Mouse (Mus musculus) kidney, postnatal 0 days (tissue): ENCODE results near the gene Arhgap4. TPM values are rescaled to one million over a fixed set of nuclear protein-coding genes. Genes with fewer than 3 reads are reported as not detected.

Experiments
- ATAC-seq: fragments of 200-750 bp; cut with Nextera tagmentation; replicated peaks from 2 replicates; pipeline ENCODE4 v1.8.0; 2017; ENCODE audit warnings: low read depth, moderate number of reproducible peaks, moderate TSS enrichment, moderate library complexity; ENCODE audit not compliant: low FRiP score
- DNase-seq: peaks from one replicate; pipeline ENCODE4 v3.0.0-alpha.2; 2016; ENCODE audit warnings: low spot score
- H3K27ac ChIP-seq: fragments of 300-500 bp; sonication (generic); 2 replicates; pipeline ENCODE4 v1.5.1; 2014; ENCODE audit warnings: mild to moderate bottlenecking
- H3K27me3 ChIP-seq: fragments of 300-500 bp; sonication (generic); 2 replicates; pipeline ENCODE4 v1.6.1; 2014; ENCODE audit warnings: low read length, mixed read lengths; ENCODE audit not compliant: insufficient read depth
- H3K36me3 ChIP-seq: fragments of 300-500 bp; sonication (generic); 2 replicates; pipeline ENCODE4 v1.6.1; 2014; ENCODE audit warnings: low read length, mixed read lengths; ENCODE audit not compliant: insufficient read depth
- H3K4me1 ChIP-seq: fragments of 300-500 bp; sonication (generic); replicated peaks from 2 replicates; pipeline ENCODE4 v1.6.1; 2014; ENCODE audit warnings: antibody characterized with exemption, low read length, mixed read lengths; ENCODE audit not compliant: insufficient read depth
- H3K4me2 ChIP-seq: fragments of 300-500 bp; sonication (generic); 2 replicates; pipeline ENCODE4 v1.6.1; 2014; ENCODE audit warnings: mild to moderate bottlenecking, low read length, moderate library complexity, mixed read lengths
- H3K4me3 ChIP-seq: fragments of 300-500 bp; sonication (generic); replicated peaks from 2 replicates; pipeline ENCODE4 v1.5.1; 2014; ENCODE audit warnings: low read depth, low read length
- H3K9ac ChIP-seq: fragments of 300-500 bp; sonication (generic); 2 replicates; pipeline ENCODE4 v1.6.1; 2014; ENCODE audit warnings: low read depth, low read length
- H3K9me3 ChIP-seq: fragments of 300-500 bp; sonication (generic); replicated peaks from 2 replicates; pipeline ENCODE4 v1.6.1; 2016; ENCODE audit warnings: low read length, inconsistent platforms, mixed read lengths
- CTCF ChIP-seq: IDR thresholded peaks from 2 replicates; pipeline ENCODE4 v1.5.1; 2016; ENCODE audit warnings: antibody characterized with exemption, low read depth, mild to moderate bottlenecking, moderate library complexity
- WGBS: fragments of 180-500 bp; shearing (Covaris S2); extraction: QIAGEN DNeasy Blood & Tissue Kit; methylation state at CpG from one replicate; pipeline ENCODE4 v1.1.7; 2014; 5-methylcytosine and 5-hydroxymethylcytosine counted together
- polyA plus RNA-seq: library from polyadenylated mRNA; unstranded; fragments of >200 nt; fragmentation: Nextera tagmentation; extraction: Ambion mirVana; gene quantifications from 2 replicates; pipeline ENCODE4 v1.2.1, GENCODE M21; 2015

Arhgap4 gene
- polyA plus RNA-seq, 1 experiment from 2014 or later, result 2.8 TPM

DNA sequence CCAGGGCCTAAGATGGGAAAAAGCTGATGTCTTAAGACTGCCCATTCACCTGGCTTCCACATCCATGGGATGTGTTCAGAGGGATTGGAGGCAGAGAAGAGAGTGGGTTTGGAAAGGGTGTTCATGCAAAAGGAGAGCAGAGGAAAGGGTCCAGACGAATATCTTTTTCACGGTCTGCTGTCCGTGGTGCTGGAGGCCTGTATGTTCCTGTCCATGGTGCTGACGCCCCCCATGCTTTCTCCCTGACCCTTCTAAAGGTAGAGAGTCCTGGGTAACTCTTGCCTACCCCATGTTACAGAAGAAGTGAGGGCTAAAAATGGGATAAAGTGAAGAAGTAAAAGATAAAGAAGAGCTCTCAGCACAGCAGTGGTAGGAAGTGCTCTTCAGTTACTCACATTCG, 52.3 kb downstream of the Arhgap4 start:
- no peak overlapping the region for H3K9ac ChIP-seq
- H3K9me3 ChIP-seq, result no peaks in the 10 kb centered on the region
- WGBS, result 14% methylated on average over 5 of the region's 5 CpGs
- H3K27ac ChIP-seq, result no peak overlapping the region
- no peak for TF ChIP-seq CTCF
- ATAC-seq (no peak), DNase-seq (peak; percentile 45)
- H3K4me1 ChIP-seq, result no peaks in the 10 kb centered on the region
- no peak overlapping the region for H3K4me3 ChIP-seq
- H3K27me3 ChIP-seq, result no peaks in the 10 kb centered on the region
- H3K4me2 ChIP-seq, result no peak overlapping the region
- no peaks in the 10 kb centered on the region for H3K36me3 ChIP-seq

DNA sequence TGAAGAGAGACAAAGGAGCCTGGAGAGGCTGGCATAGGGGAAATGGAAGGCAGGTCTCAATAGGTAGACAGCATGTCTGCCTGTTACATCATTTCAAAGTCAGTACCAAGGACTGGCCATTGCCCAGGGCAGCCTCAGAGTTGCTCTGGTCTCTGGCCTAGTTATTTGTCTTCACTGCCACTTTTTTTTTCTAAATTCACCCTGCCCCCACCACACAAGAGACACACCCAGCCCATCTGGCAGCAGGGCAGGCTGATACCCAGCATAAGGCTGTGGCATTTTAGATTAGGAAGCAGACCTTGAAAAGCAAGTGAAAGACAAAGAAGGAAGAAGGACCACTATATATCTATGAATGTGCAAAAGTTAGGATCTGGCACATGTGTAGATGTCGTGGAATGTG, 53.8 kb downstream of the Arhgap4 start:
- WGBS, result 75% methylated on average over 1 of the region's 1 CpGs
- no peaks in the 10 kb centered on the region for H3K9me3 ChIP-seq
- no peaks in the 10 kb centered on the region for H3K27me3 ChIP-seq
- TF ChIP-seq CTCF, result no peak
- H3K4me3 ChIP-seq, result no peak overlapping the region
- no peaks in the 10 kb centered on the region for H3K4me1 ChIP-seq
- no peak overlapping the region for H3K27ac ChIP-seq
- DNase-seq (no peak), ATAC-seq (no peak)
- H3K9ac ChIP-seq, result no peak overlapping the region
- H3K4me2 ChIP-seq, result no peak overlapping the region
- no peaks in the 10 kb centered on the region for H3K36me3 ChIP-seq

- DNase-seq (no peak), ATAC-seq (no peak)
- no peak overlapping the region for H3K4me2 ChIP-seq
- no peak overlapping the region for H3K4me3 ChIP-seq
- H3K27ac ChIP-seq, result no peak overlapping the region
- H3K27me3 ChIP-seq, result no peaks in the 10 kb centered on the region
- WGBS, result 31% methylated on average over 3 of the region's 3 CpGs
- no peak for TF ChIP-seq CTCF
- no peaks in the 10 kb centered on the region for H3K9me3 ChIP-seq
- no peaks in the 10 kb centered on the region for H3K36me3 ChIP-seq
- no peak overlapping the region for H3K9ac ChIP-seq
- H3K4me1 ChIP-seq, result no peaks in the 10 kb centered on the region
Observed at GRCm38 (mm10) chrX:73867256-73867655, 54.4 kb downstream of the Arhgap4 start.

GRCm38 (mm10) chrX:73864692-73865091, 57.0 kb downstream of the Arhgap4 start:
- Histone ChIP-seq H3K9ac (no peak overlapping the region), H3K4me2 (no peak overlapping the region), H3K27ac (no peak overlapping the region), H3K4me1 (no peaks in the 10 kb centered on the region), H3K36me3 (no peaks in the 10 kb centered on the region), H3K4me3 (no peak overlapping the region), H3K27me3 (no peaks in the 10 kb centered on the region), H3K9me3 (no peaks in the 10 kb centered on the region)
- 66% methylated on average over 3 of the region's 3 CpGs for WGBS
- DNase-seq (no peak), ATAC-seq (no peak)
- no peak for TF ChIP-seq CTCF

- WGBS, result 73% methylated on average over 3 of the region's 3 CpGs
- no peaks in the 10 kb centered on the region for H3K36me3 ChIP-seq
- no peak overlapping the region for H3K4me2 ChIP-seq
- ATAC-seq, result no peak
- no peak overlapping the region for H3K9ac ChIP-seq
- H3K27me3 ChIP-seq, result no peaks in the 10 kb centered on the region
- H3K4me3 ChIP-seq, result no peak overlapping the region
- H3K9me3 ChIP-seq, result no peaks in the 10 kb centered on the region
- no peaks in the 10 kb centered on the region for H3K4me1 ChIP-seq
- no peak for DNase-seq
- H3K27ac ChIP-seq, result no peak overlapping the region
- no peak for TF ChIP-seq CTCF
Observed at GRCm38 (mm10) chrX:73855087-73855408, 66.6 kb downstream of the Arhgap4 start.

- 88% methylated on average over 9 of the region's 9 CpGs for WGBS
- no peaks in the 10 kb centered on the region for H3K4me1 ChIP-seq
- ATAC-seq (no peak), DNase-seq (no peak)
- no peaks in the 10 kb centered on the region for H3K36me3 ChIP-seq
- no peak for TF ChIP-seq CTCF
- no peak overlapping the region for H3K4me3 ChIP-seq
- H3K4me2 ChIP-seq, result no peak overlapping the region
- H3K9me3 ChIP-seq, result no peaks in the 10 kb centered on the region
- H3K27me3 ChIP-seq, result no peaks in the 10 kb centered on the region
- H3K27ac ChIP-seq, result no peak overlapping the region
- H3K9ac ChIP-seq, result no peak overlapping the region
Observed at GRCm38 (mm10) chrX:73854326-73855086, 67.2 kb downstream of the Arhgap4 start.

Other genes starting within 250 kb of the Arhgap4 start
- 12.0 and 12.2 TPM in 2 replicates for gene Slc6a8, start 248.7 kb downstream of the Arhgap4 start, polyA plus RNA-seq
- 285 and 288 TPM in 2 replicates for gene Bcap31, start 205.7 kb downstream of the Arhgap4 start, polyA plus RNA-seq
- gene Abcd1, start 205.3 kb downstream of the Arhgap4 start, polyA plus RNA-seq, result 12.3 and 14.1 TPM in 2 replicates
- 0.14 and 0.15 TPM in 2 replicates for gene Plxnb3, start 164.8 kb downstream of the Arhgap4 start, polyA plus RNA-seq
- gene Srpk3, start 147.5 kb downstream of the Arhgap4 start, polyA plus RNA-seq, result 2.4 TPM in 2 replicates
- gene Idh3g, start 135.0 kb downstream of the Arhgap4 start, polyA plus RNA-seq, result 256 and 265 TPM in 2 replicates
- 260 and 283 TPM in 2 replicates for gene Ssr4, start 134.8 kb downstream of the Arhgap4 start, polyA plus RNA-seq
- gene Pdzd4, start 96.9 kb downstream of the Arhgap4 start, polyA plus RNA-seq, result 0.37 and 0.48 TPM in 2 replicates
- 23.3 and 23.8 TPM in 2 replicates for gene Avpr2, start 29.8 kb downstream of the Arhgap4 start, polyA plus RNA-seq
- 6.6 and 7.2 TPM in 2 replicates for gene L1cam, start 25.8 kb downstream of the Arhgap4 start, polyA plus RNA-seq
- gene Naa10, start 74 bp upstream of the Arhgap4 start, polyA plus RNA-seq, result 119 TPM in 2 replicates
- gene Renbp, start 9.0 kb upstream of the Arhgap4 start, polyA plus RNA-seq, result 83.0 and 85.6 TPM in 2 replicates
- gene Hcfc1, start 44.5 kb upstream of the Arhgap4 start, polyA plus RNA-seq, result 32.1 and 36.1 TPM in 2 replicates
- 46.4 and 49.2 TPM in 2 replicates for gene Irak1, start 102.0 kb upstream of the Arhgap4 start, polyA plus RNA-seq
- gene Opn1mw, start 205.6 kb upstream of the Arhgap4 start, polyA plus RNA-seq, result not detected in 2 replicates
- gene Mecp2, start 213.5 kb upstream of the Arhgap4 start, polyA plus RNA-seq, result 9.3 and 9.4 TPM in 2 replicates
- not detected in 2 replicates for gene Tex28, start 246.0 kb upstream of the Arhgap4 start, polyA plus RNA-seq